Mouse (Mus musculus) embryonic facial prominence, embryonic 12.5 days (tissue): ENCODE data around the gene Acnat2. TPM values are rescaled to one million over a fixed set of nuclear protein-coding genes. Genes with fewer than 3 reads are reported as not detected.
"Not testable (repeated sequence)": the region's sequence is repeated elsewhere in the genome, so short reads cannot be mapped to it uniquely, and the experiment has no call there.

Experiments
- ATAC-seq: fragments of 200-750 bp; cut with Nextera tagmentation; 2 replicates; pipeline ENCODE4 v1.8.0; 2017; ENCODE audit not compliant: insufficient number of reproducible peaks, insufficient read depth, low FRiP score, low TSS enrichment
- H3K27ac ChIP-seq: fragments of 300-500 bp; sonication (generic); 2 replicates; pipeline ENCODE4 v1.5.1; 2016; ENCODE audit warnings: mild to moderate bottlenecking
- H3K27me3 ChIP-seq: fragments of 300-500 bp; sonication (generic); 2 replicates; pipeline ENCODE4 v1.6.1; 2016; ENCODE audit warnings: mild to moderate bottlenecking, moderate library complexity
- H3K36me3 ChIP-seq: fragments of 300-500 bp; sonication (generic); 2 replicates; pipeline ENCODE4 v1.6.1; 2016; ENCODE audit warnings: mild to moderate bottlenecking
- H3K4me1 ChIP-seq: fragments of 300-500 bp; sonication (generic); 2 replicates; pipeline ENCODE4 v1.6.1; 2016
- H3K4me2 ChIP-seq: fragments of 300-500 bp; sonication (generic); replicated peaks from 2 replicates; pipeline ENCODE4 v1.6.1; 2016; ENCODE audit warnings: mild to moderate bottlenecking, moderate library complexity
- H3K4me3 ChIP-seq: fragments of 300-500 bp; sonication (generic); 2 replicates; pipeline ENCODE4 v1.5.1; 2016; ENCODE audit warnings: mild to moderate bottlenecking
- H3K9ac ChIP-seq: fragments of 300-500 bp; sonication (generic); 2 replicates; pipeline ENCODE4 v1.6.1; 2016; ENCODE audit warnings: mild to moderate bottlenecking, moderate library complexity
- H3K9me3 ChIP-seq: fragments of 300-500 bp; sonication (generic); 2 replicates; pipeline ENCODE4 v1.6.1; 2016; ENCODE audit warnings: mild to moderate bottlenecking, moderate library complexity
- WGBS: fragments of 180-500 bp; shearing (Covaris S2); methylation state at CpG from one replicate; pipeline ENCODE4 v1.1.7; 2016; 5-methylcytosine and 5-hydroxymethylcytosine counted together
- polyA plus RNA-seq: library from polyadenylated mRNA; unstranded; fragments of >200 nt; fragmentation: Nextera tagmentation; extraction: Ambion mirVana; gene quantifications from 2 replicates; pipeline ENCODE4 v1.2.1, GENCODE M21; 2016

Acnat2 gene
- polyA plus RNA-seq, 1 experiment from 2014 or later, result 0.32 TPM

- 76% methylated on average over 1 of the region's 1 CpGs for WGBS
- not testable (repeated sequence) for H3K27ac ChIP-seq, H3K9ac ChIP-seq, H3K36me3 ChIP-seq, H3K4me3 ChIP-seq, H3K4me2 ChIP-seq, H3K27me3 ChIP-seq, ATAC-seq, H3K9me3 ChIP-seq, H3K4me1 ChIP-seq
Observed at GRCm38 (mm10) chr4:49348001-49348400, 60.0 kb downstream of the Acnat2 start.

- H3K27ac ChIP-seq, H3K4me3 ChIP-seq, H3K4me2 ChIP-seq, H3K36me3 ChIP-seq, H3K27me3 ChIP-seq, H3K9ac ChIP-seq, H3K4me1 ChIP-seq, ATAC-seq, H3K9me3 ChIP-seq: not testable (repeated sequence)
- WGBS, result 75% methylated on average over 3 of the region's 3 CpGs
Observed at GRCm38 (mm10) chr4:49340091-49340490, 67.9 kb downstream of the Acnat2 start.

- H3K9me3 ChIP-seq, H3K27me3 ChIP-seq, H3K36me3 ChIP-seq, H3K4me3 ChIP-seq, ATAC-seq, H3K4me1 ChIP-seq, H3K4me2 ChIP-seq, H3K27ac ChIP-seq, H3K9ac ChIP-seq: not testable (repeated sequence)
- WGBS, result 83% methylated on average over 3 of the region's 4 CpGs
Observed at GRCm38 (mm10) chr4:49337949-49338348, 70.0 kb downstream of the Acnat2 start.

Other genes with a start within 250 kb of the Acnat2 start
- not detected in 2 replicates for gene Acnat1, start 65.8 kb upstream of the Acnat2 start, polyA plus RNA-seq
- 0.08 and 0.24 TPM in 2 replicates for gene Baat, start 98.4 kb upstream of the Acnat2 start, polyA plus RNA-seq
- 85.6 and 87.7 TPM in 2 replicates for gene Mrpl50, start 112.9 kb upstream of the Acnat2 start, polyA plus RNA-seq
- 11.8 and 12.5 TPM in 2 replicates for gene Zfp189, start 113.0 kb upstream of the Acnat2 start, polyA plus RNA-seq
- gene Aldob, start 141.4 kb upstream of the Acnat2 start, polyA plus RNA-seq, result 0.10 TPM in 1 of 2 replicates, not detected in the other
- gene Tmem246, start 189.7 kb upstream of the Acnat2 start, polyA plus RNA-seq, result 25.0 and 26.1 TPM in 2 replicates
- 53.4 and 56.3 TPM in 2 replicates for gene Rnf20, start 223.9 kb upstream of the Acnat2 start, polyA plus RNA-seq